Mouse (Mus musculus): ENCODE data around the gene Filip1. TPM values are rescaled to one million over a fixed set of nuclear protein-coding genes. Genes with fewer than 3 reads are reported as not detected.

Filip1 gene
- polyA plus RNA-seq, 1 experiment = 9.4 TPM

DNA sequence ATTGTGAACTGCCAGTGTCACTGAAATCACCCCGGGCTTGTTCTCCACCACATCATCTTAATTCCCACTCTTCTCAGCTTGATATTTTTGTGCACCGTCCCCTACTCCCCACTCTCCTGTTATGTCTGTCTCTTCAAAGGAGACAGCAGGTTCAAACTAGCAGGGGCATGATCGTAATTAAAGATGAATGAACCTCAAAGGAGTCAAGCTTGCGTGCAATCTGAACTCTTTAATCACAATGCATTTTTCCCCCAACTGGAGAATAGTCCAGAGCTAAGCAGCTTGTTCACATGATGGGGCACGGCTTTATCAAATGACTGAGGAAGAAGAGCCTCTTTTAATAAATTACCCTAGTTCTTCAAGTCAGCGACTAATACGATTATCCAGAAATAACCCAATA is 187.1 kb downstream of the Filip1 start:
- Histone ChIP-seq H3K4me3 (replicated peaks; ENCODE audit: extremely low read depth, low read depth, low read length) (no peak overlapping the region), H3K4me1 (ENCODE audit: control insufficient read depth, insufficient read depth, low read length) (peaks cover 4% of the 10 kb centered on the region; the same call in 1 of the 2 replicates)
- WGBS = 93% methylated on average over 7 of the region's 7 CpGs
- TF ChIP-seq CTCF (IDR thresholded peaks at IDR 0.05; ENCODE audit: insufficient read depth, low read length) (no peak), POLR2A (IDR thresholded peaks at IDR 0.05; ENCODE audit: borderline replicate concordance, extremely low read depth, low read depth, low read length) (no peak)
- no peak for DNase-seq

DNA sequence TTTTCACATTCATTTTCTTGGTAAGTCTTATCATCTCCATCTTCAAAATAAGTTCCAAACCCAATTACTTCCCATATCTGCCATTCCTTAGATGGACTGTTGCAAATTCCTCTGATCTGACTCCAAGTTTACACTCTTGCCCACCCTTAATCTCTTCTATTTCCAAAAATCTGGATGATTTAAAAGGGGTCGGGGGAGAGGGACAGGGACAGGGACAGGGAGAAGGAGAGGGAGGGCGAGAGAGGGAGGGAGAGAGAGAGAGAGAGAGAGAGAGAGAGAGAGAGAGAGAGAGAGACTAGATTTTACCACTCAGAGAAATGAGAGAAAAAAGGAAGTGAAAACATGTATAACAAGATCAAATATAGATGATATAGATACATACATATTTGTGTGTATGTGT is 188.8 kb downstream of the Filip1 start:
- no peak for DNase-seq
- WGBS = 76% methylated on average over 2 of the region's 2 CpGs
- TF ChIP-seq POLR2A (IDR thresholded peaks at IDR 0.05; ENCODE audit: borderline replicate concordance, extremely low read depth, low read depth, low read length) (no peak), CTCF (IDR thresholded peaks at IDR 0.05; ENCODE audit: insufficient read depth, low read length) (no peak)

DNA sequence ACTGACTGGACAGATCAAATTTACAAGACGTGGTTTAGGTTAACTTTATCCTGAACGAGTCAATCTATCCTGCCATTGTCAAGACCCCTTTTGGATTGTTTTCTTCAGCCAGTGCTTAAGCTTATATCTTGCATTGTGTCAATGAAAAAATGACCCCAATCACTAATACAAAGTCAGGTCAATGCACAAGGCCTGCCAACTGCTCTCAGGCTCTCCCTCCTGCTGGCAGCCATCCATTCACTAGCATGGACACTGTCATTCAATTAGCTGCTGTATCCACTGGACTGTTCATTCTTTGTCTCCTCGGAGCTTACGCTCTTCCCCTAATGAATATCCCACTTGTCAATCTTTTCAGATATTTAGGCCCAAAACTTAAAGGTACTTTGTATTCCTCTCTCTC is 189.2 kb downstream of the Filip1 start:
- Histone ChIP-seq H3K4me1 (ENCODE audit: control insufficient read depth, insufficient read depth, low read length) (no peaks in the 10 kb centered on the region), H3K4me3 (replicated peaks; ENCODE audit: extremely low read depth, low read depth, low read length) (no peak overlapping the region)
- 70% methylated on average over 4 of the region's 4 CpGs for WGBS
- DNase-seq = no peak
- TF ChIP-seq POLR2A (IDR thresholded peaks at IDR 0.05; ENCODE audit: borderline replicate concordance, extremely low read depth, low read depth, low read length) (no peak), CTCF (IDR thresholded peaks at IDR 0.05; ENCODE audit: insufficient read depth, low read length) (no peak)

More for the DNA sequence above, 188.8 kb downstream of the Filip1 start:
- Histone ChIP-seq H3K4me1 (ENCODE audit: control insufficient read depth, insufficient read depth, low read length) (no peaks in the 10 kb centered on the region), H3K4me3 (replicated peaks; ENCODE audit: extremely low read depth, low read depth, low read length) (no peak overlapping the region)

DNA sequence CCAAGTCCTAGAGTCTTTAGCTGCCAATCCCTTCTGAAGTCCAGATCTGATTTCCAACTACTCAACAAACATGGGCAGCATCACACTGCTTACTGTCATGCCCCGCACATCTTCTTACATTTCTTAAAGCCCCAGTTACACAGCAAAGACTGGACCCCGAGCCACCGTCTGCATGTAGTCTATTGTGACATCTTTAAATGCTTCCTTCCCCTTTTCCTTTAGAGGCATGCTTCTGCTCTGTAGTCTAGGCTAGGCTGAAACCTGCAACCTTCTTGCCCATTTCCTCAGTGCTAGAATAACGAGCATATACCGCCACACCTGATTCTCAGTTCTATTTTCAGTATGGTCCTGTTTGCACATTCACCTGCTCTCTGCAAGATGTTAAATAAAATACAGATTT is 196.2 kb downstream of the Filip1 start:
- H3K4me3 ChIP-seq (replicated peaks; ENCODE audit: extremely low read depth, low read depth, low read length) = no peak overlapping the region
- WGBS = 76% methylated on average over 5 of the region's 5 CpGs
- no peaks in the 10 kb centered on the region for H3K4me1 ChIP-seq (ENCODE audit: control insufficient read depth, insufficient read depth, low read length)
- no peak for TF ChIP-seq CTCF (IDR thresholded peaks at IDR 0.05; ENCODE audit: insufficient read depth, low read length)
- TF ChIP-seq POLR2A (IDR thresholded peaks at IDR 0.05; ENCODE audit: borderline replicate concordance, extremely low read depth, low read depth, low read length) = no peak
- DNase-seq = no peak

DNA sequence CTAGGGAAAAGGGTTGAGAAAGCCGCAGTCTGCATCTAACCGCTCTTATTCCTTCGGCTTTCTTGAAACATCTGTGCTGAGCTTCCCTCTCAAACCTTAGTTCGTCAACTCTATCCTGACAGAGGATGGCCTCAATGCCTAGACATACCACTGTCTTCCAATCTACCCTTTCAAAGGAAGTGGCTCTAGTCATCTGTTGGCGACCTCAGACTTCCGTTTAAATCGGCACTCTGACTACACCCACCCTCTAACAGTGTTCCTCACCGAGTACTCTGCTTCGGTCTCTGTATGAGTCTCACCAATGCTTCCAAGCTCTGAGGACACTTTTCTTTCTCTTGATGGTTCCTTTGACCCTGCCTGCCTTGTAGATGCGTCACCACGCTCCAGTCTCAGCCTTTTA is 196.6 kb downstream of the Filip1 start:
- 71% methylated on average over 11 of the region's 11 CpGs for WGBS
- DNase-seq = no peak

DNA sequence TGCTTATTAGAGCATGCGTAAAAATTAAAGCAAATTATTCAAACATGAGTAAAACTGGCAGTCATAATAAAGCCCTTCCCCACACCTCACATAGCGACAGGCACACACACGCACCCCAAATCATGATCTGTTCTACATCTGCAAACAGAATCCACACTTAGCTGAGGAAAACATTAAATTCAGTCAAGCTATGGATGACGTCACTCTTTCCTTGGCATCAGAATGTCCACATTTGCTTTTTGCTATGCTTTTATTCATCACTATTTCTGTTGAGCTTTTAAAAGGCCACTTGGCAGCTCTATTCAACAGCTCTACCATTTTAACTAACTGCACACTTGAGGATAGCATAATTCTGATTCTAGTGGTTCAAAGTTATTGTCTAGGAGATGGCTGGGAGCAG is 198.1 kb downstream of the Filip1 start:
- H3K4me3 ChIP-seq (replicated peaks; ENCODE audit: extremely low read depth, low read depth, low read length) = no peak overlapping the region
- H3K4me1 ChIP-seq (ENCODE audit: control insufficient read depth, insufficient read depth, low read length) = no peaks in the 10 kb centered on the region
- 92% methylated on average over 4 of the region's 4 CpGs for WGBS
- TF ChIP-seq POLR2A (IDR thresholded peaks at IDR 0.05; ENCODE audit: borderline replicate concordance, extremely low read depth, low read depth, low read length) = no peak
- no peak for TF ChIP-seq CTCF (IDR thresholded peaks at IDR 0.05; ENCODE audit: insufficient read depth, low read length)
- DNase-seq = no peak

More for the DNA sequence above, 196.6 kb downstream of the Filip1 start:
- H3K4me1 ChIP-seq (ENCODE audit: control insufficient read depth, insufficient read depth, low read length) = no peaks in the 10 kb centered on the region
- TF ChIP-seq CTCF (IDR thresholded peaks at IDR 0.05; ENCODE audit: insufficient read depth, low read length) (no peak), POLR2A (IDR thresholded peaks at IDR 0.05; ENCODE audit: borderline replicate concordance, extremely low read depth, low read depth, low read length) (no peak)
- H3K4me3 ChIP-seq (replicated peaks; ENCODE audit: extremely low read depth, low read depth, low read length) = no peak overlapping the region

DNA sequence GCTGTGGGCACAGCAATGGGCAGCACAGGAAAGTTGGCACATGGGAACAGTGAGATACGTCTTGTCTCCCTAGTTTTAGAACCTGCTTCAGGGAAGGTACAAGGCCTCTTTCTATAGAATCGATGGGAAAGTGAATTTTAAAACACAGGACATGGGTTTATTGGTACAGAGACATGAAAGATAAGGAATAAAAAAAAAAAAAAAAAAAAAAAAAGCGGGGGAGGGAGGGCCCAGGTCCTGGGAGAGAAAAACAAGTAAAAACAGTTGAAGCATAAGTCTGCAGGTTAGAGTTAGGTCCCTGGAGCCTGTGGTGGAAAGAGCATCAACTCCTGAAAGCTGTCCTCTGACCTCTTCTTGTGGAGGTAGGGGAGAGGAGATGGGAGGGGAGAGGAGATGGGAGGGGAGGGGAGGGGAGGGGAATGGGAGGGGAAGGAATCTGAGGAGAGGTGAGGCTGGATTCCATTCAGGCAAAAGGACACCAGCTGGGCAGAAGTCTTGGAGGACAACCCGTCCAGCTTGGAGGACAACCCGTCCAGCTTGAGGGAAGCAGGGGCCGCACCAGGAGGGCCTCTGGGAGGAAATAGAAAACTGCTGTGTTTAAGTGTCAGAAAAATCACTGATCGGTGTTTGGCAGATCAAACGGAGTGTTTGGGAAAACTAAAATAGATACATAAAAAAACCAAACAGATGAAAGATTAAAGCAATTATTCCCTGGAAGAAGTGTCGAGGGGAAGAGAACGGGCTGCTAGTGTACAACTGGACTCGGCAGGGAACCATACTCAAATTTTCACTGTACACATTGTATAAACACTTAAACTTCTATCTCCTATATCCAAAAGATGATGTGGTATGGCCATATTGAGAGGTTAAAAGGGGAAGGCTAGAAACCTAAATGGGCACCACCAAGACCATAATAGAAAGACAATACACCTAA is 201.4 kb downstream of the Filip1 start:
- no peak for DNase-seq
- Histone ChIP-seq H3K4me3 (replicated peaks; ENCODE audit: extremely low read depth, low read depth, low read length) (no peak overlapping the region), H3K4me1 (ENCODE audit: control insufficient read depth, insufficient read depth, low read length) (peaks cover 3% of the 10 kb centered on the region)
- WGBS = 58% methylated on average over 10 of the region's 11 CpGs
- TF ChIP-seq POLR2A (IDR thresholded peaks at IDR 0.05; ENCODE audit: borderline replicate concordance, extremely low read depth, low read depth, low read length) (no peak), CTCF (IDR thresholded peaks at IDR 0.05; ENCODE audit: insufficient read depth, low read length) (no peak)

DNA sequence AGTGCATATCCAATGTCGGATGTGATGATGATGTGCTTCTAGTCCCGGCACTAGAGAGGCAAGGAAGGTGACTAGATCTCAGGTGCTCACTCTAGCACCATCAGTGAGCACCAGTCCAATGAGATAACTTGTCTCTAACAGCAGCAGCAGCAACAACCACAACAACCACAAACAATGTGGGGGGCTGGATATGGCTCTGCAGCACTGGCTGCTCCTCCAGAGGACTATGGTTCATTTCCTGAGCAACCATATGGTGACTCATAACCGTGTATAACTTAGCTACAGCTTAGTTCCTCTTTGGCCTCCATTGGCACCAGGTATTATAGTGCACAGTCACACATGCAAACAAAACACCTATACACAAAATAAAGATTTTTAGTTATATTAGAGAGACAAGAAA is 202.1 kb downstream of the Filip1 start:
- Histone ChIP-seq H3K4me1 (ENCODE audit: control insufficient read depth, insufficient read depth, low read length) (peaks cover 3% of the 10 kb centered on the region), H3K4me3 (replicated peaks; ENCODE audit: extremely low read depth, low read depth, low read length) (no peak overlapping the region)
- TF ChIP-seq POLR2A (IDR thresholded peaks at IDR 0.05; ENCODE audit: borderline replicate concordance, extremely low read depth, low read depth, low read length) = no peak
- TF ChIP-seq CTCF (IDR thresholded peaks at IDR 0.05; ENCODE audit: insufficient read depth, low read length) = no peak
- 47% methylated on average over 3 of the region's 3 CpGs for WGBS
- DNase-seq = no peak

DNA sequence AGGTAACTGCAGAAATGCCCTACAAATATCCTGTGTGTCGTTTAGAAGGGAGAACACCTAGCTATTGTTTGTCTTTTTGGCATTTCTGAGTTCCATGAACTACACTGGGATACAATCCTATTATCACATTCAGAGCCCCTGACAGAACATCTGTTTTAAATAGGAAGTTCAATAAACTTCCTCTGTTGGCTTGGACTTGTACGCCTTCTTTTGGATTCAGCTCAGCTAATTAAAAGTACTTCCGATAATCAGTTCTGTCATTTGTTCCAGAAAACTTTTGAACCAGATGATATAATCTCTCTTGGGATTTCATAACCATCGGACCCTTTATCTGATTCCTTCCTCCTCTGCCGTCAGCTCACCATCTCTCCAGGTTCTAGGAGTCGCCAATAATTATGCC is 203.2 kb downstream of the Filip1 start:
- DNase-seq = no peak
- WGBS = 38% methylated on average over 6 of the region's 6 CpGs
- H3K4me3 ChIP-seq (replicated peaks; ENCODE audit: extremely low read depth, low read depth, low read length) = no peak overlapping the region
- TF ChIP-seq CTCF (IDR thresholded peaks at IDR 0.05; ENCODE audit: insufficient read depth, low read length) = no peak
- no peak for TF ChIP-seq POLR2A (IDR thresholded peaks at IDR 0.05; ENCODE audit: borderline replicate concordance, extremely low read depth, low read depth, low read length)
- peaks cover 3% of the 10 kb centered on the region for H3K4me1 ChIP-seq (ENCODE audit: control insufficient read depth, insufficient read depth, low read length)

DNA sequence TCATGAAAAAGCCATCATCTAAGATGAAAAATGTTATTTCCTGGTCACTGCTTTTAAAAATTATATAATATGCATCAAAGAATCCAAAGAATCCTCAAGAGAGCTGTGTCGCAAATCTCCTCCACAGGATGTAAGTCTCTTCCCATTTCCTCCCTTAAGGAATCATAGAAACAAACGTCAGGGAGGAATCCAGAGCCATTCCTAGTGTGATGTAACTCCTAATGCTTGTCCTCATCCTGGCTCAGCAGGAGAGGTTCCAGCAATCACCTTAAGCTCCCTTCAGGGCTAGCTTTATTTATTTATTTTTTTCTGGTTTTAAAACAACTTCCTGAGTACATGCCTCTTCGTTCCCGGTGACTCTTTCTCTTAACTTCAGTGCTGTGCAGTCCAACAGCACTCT is 205.5 kb downstream of the Filip1 start:
- no peak overlapping the region for H3K4me3 ChIP-seq (replicated peaks; ENCODE audit: extremely low read depth, low read depth, low read length)
- TF ChIP-seq CTCF (IDR thresholded peaks at IDR 0.05; ENCODE audit: insufficient read depth, low read length) (no peak), POLR2A (IDR thresholded peaks at IDR 0.05; ENCODE audit: borderline replicate concordance, extremely low read depth, low read depth, low read length) (no peak)
- H3K4me1 ChIP-seq (ENCODE audit: control insufficient read depth, insufficient read depth, low read length) = peaks cover 3% of the 10 kb centered on the region
- no peak for DNase-seq
- WGBS = 8% methylated on average over 4 of the region's 4 CpGs
